Mouse (Mus musculus) olfactory bulb, adult 2 months (tissue): Measurements from ENCODE around the gene Mau2.

Source experiments
- CTCF ChIP-seq: fragments of 200-500 bp; IDR thresholded peaks from 2 replicates; pipeline ENCODE4 v1.5.1; 2012; ENCODE audit warnings: low read depth, mild to moderate bottlenecking, low read length, moderate library complexity; ENCODE audit not compliant: insufficient read depth
- POLR2A ChIP-seq: fragments of 200-500 bp; IDR thresholded peaks from 2 replicates; pipeline ENCODE4 v1.6.1; 2012; ENCODE audit warnings: mild to moderate bottlenecking, low read depth, low read length, moderate library complexity; ENCODE audit not compliant: insufficient read depth

- TF ChIP-seq CTCF, result no peak
- no peak; the same call in 1 of the 2 replicates for TF ChIP-seq POLR2A
These were observed 46.6 kb downstream of the Mau2 start, which contains the start of gene Gatad2a for GRCm38 (mm10) chr8:69995776-69996588.
